Mouse (Mus musculus) ES-Bruce4 (cell line): ENCODE measurements around the gene Prkag3. TPM values are rescaled to one million over a fixed set of nuclear protein-coding genes. Genes with fewer than 3 reads are reported as not detected.

Experiments used
- H3K27ac ChIP-seq: 2 replicates; pipeline ENCODE4 v1.5.1; 2012; ENCODE audit warnings: low read length, inconsistent platforms; ENCODE audit not compliant: insufficient read depth
- H3K27me3 ChIP-seq: 2 replicates; pipeline ENCODE4 v1.6.1; 2012; ENCODE audit warnings: mild to moderate bottlenecking, low read length, inconsistent platforms; ENCODE audit not compliant: control insufficient read depth, poor library complexity, insufficient read depth, severe bottlenecking
- H3K36me3 ChIP-seq: 2 replicates; pipeline ENCODE4 v1.6.1; 2012; ENCODE audit warnings: inconsistent platforms, mild to moderate bottlenecking, low read length, moderate library complexity; ENCODE audit not compliant: control insufficient read depth, poor library complexity, insufficient read depth, severe bottlenecking
- H3K4me1 ChIP-seq: one replicate; pipeline ENCODE4 v1.8.1; 2011; ENCODE audit warnings: low read length; ENCODE audit not compliant: control insufficient read depth, insufficient read depth
- H3K4me3 ChIP-seq: 2 replicates; pipeline ENCODE4 v1.5.1; 2011; ENCODE audit warnings: low read depth, mild to moderate bottlenecking, low read length
- H3K9ac ChIP-seq: 2 replicates; pipeline ENCODE4 v1.6.1; 2012; ENCODE audit warnings: low read depth, mild to moderate bottlenecking, inconsistent platforms; ENCODE audit not compliant: poor library complexity, severe bottlenecking
- H3K9me3 ChIP-seq: replicated peaks from 2 replicates; pipeline ENCODE4 v1.6.1; 2012; ENCODE audit warnings: mild to moderate bottlenecking, low read length, inconsistent platforms; ENCODE audit not compliant: control insufficient read depth, poor library complexity, insufficient read depth, severe bottlenecking
- CTCF ChIP-seq: IDR thresholded peaks from one replicate; pipeline ENCODE4 v1.8.1; 2011; ENCODE audit warnings: low read depth, low read length
- EP300 ChIP-seq: IDR thresholded peaks from 2 replicates; pipeline ENCODE4 v1.6.1; 2011; ENCODE audit warnings: low read depth, low read length; ENCODE audit not compliant: insufficient read depth
- POLR2A ChIP-seq: IDR thresholded peaks from one replicate; pipeline ENCODE4 v1.8.1; 2011; ENCODE audit warnings: low read length; ENCODE audit not compliant: insufficient read depth
- polyA plus RNA-seq: library from polyadenylated mRNA; stranded (reverse); fragments of >200 nt; gene quantifications from 2 replicates; pipeline ENCODE4 v1.2.4, GENCODE M21; 2011; ENCODE audit warnings: low read depth; ENCODE audit not compliant: missing spikeins, insufficient read depth, insufficient read length

The Prkag3 gene
- polyA plus RNA-seq, 1 experiment: 0.21 TPM

- Histone ChIP-seq H3K36me3 (no peaks in the 10 kb centered on the region), H3K27me3 (no peaks in the 10 kb centered on the region), H3K9me3 (no peaks in the 10 kb centered on the region), H3K9ac (no peak overlapping the region), H3K4me3 (no peak overlapping the region), H3K4me1 (peaks cover 4% of the 10 kb centered on the region), H3K27ac (no peak overlapping the region)
- TF ChIP-seq POLR2A (no peak), EP300 (no peak), CTCF (no peak)
Measured at GRCm38 (mm10) chr1:74752833-74753232, 3.8 kb upstream of the Prkag3 start.

DNA sequence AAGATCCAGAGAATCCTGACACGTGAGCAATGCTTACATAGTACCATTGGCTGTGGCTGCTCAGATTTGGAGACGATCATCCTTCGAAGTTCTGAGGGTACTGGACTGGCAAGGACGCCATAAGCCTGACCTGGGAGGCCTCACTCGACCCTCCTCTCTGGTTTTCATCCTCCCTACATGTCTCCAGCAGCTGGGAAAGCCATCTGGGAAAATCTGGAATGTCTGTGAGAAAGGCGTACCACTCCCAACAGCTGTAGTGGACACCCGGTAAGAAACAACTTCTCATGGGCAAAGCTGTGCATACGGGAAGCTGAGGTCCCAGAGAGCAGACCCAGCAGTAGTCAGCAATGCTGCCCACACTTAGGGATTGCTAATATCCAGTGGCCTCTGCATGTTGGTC is 3.1 kb upstream of the Prkag3 start:
- TF ChIP-seq EP300: no peak
- no peak for TF ChIP-seq CTCF
- TF ChIP-seq POLR2A: no peak
- Histone ChIP-seq H3K9ac (no peak overlapping the region), H3K27me3 (no peaks in the 10 kb centered on the region), H3K4me1 (peaks cover 4% of the 10 kb centered on the region), H3K9me3 (no peaks in the 10 kb centered on the region), H3K36me3 (no peaks in the 10 kb centered on the region), H3K27ac (no peak overlapping the region), H3K4me3 (no peak overlapping the region)

GRCm38 (mm10) chr1:74750683-74751082 is 1.7 kb upstream of the Prkag3 start:
- Histone ChIP-seq H3K27me3 (no peaks in the 10 kb centered on the region), H3K36me3 (no peaks in the 10 kb centered on the region), H3K9ac (no peak overlapping the region), H3K4me3 (no peak overlapping the region), H3K27ac (no peak overlapping the region), H3K9me3 (no peaks in the 10 kb centered on the region), H3K4me1 (peaks cover 4% of the 10 kb centered on the region)
- TF ChIP-seq POLR2A (no peak), CTCF (no peak), EP300 (no peak)

DNA sequence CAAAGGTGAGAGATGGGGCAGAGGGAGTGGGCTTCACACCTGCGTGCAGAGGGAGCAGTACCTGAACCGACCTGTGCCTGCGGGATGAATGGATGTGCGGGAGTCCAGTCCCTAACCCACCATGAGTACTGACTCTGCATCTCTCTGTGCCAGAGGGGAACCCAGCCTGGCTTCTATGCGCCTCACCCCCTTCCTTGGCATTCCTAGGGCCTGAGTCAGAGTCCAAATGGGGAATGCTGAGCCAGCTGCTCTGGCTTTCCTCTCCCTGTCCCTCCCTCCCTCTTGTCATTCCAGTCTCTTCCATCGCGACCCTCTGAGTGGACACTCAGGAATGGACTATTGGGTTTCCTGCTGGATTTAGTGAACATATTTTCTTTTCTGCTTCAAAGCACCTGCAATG is 280 bp upstream of the Prkag3 start:
- TF ChIP-seq POLR2A (no peak), EP300 (no peak), CTCF (no peak)
- Histone ChIP-seq H3K27ac (no peak overlapping the region), H3K9ac (no peak overlapping the region), H3K27me3 (no peaks in the 10 kb centered on the region), H3K36me3 (no peaks in the 10 kb centered on the region), H3K4me1 (peaks cover 4% of the 10 kb centered on the region), H3K9me3 (no peaks in the 10 kb centered on the region), H3K4me3 (no peak overlapping the region)

- H3K36me3 ChIP-seq: no peaks in the 10 kb centered on the region
- H3K9ac ChIP-seq: no peak overlapping the region
- no peaks in the 10 kb centered on the region for H3K27me3 ChIP-seq
- H3K4me3 ChIP-seq: no peak overlapping the region
- H3K27ac ChIP-seq: no peak overlapping the region
- H3K4me1 ChIP-seq: no peaks in the 10 kb centered on the region
- TF ChIP-seq EP300 (no peak), CTCF (no peak), POLR2A (no peak)
- no peaks in the 10 kb centered on the region for H3K9me3 ChIP-seq
Measured at GRCm38 (mm10) chr1:74747335-74747734, 1.7 kb downstream of the Prkag3 start.

DNA sequence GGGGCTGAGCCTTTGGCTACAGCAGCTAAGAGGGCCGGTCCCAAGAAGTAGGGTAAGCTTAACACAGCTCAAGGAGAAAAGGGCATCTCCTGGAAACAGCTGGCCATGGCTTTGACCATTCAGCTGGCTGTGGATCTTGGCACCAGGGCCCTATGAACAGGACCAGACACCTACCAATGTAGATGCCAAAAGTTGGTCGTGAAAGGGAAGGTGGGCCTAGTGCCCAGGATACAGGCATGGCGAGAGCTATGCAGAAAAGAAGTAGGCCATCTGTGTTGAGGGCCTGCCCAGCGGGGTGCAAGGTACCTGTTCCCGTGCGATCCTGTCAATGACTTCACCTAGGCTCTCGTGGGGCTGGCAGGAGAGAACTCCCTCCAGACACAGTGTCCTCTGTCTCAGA is 8.2 kb downstream of the Prkag3 start:
- H3K9ac ChIP-seq: no peak overlapping the region
- H3K36me3 ChIP-seq: no peaks in the 10 kb centered on the region
- H3K27me3 ChIP-seq: no peaks in the 10 kb centered on the region
- H3K4me3 ChIP-seq: no peak overlapping the region
- no peaks in the 10 kb centered on the region for H3K9me3 ChIP-seq
- TF ChIP-seq POLR2A (no peak), CTCF (no peak), EP300 (no peak)
- H3K4me1 ChIP-seq: no peaks in the 10 kb centered on the region
- H3K27ac ChIP-seq: no peak overlapping the region
